Mouse (Mus musculus): ENCODE results near the gene Mgrn1. TPM values are rescaled to one million over a fixed set of nuclear protein-coding genes. Genes with fewer than 3 reads are reported as not detected.

The Mgrn1 gene
- polyA plus RNA-seq, 1 experiment from 2014 or later: 75.6 TPM

- Histone ChIP-seq H3K4me3 (ENCODE audit: low read depth, low read length) (no peak overlapping the region), H3K9ac (replicated peaks; ENCODE audit: low read depth) (no peak overlapping the region), H3K36me3 (ENCODE audit: insufficient read depth, low read length) (peaks cover 32% of the 10 kb centered on the region), H3K4me2 (replicated peaks; ENCODE audit: low read depth, low read length) (no peak overlapping the region), H3K4me1 (ENCODE audit: insufficient read depth, low read depth, low read length) (no peaks in the 10 kb centered on the region), H3K27me3 (replicated peaks; ENCODE audit: insufficient read depth, low read length) (no peaks in the 10 kb centered on the region), H3K27ac (ENCODE audit: low read length) (no peak overlapping the region), H3K9me3 (ENCODE audit: low read length) (no peaks in the 10 kb centered on the region)
- peak; percentile 29 for ATAC-seq
- no peak for TF ChIP-seq CTCF (IDR thresholded peaks at IDR 0.05)
- no peak for TF ChIP-seq EP300 (IDR thresholded peaks at IDR 0.05)
- no peak for DNase-seq (ENCODE audit: low spot score)
- 62% methylated on average over 3 of the region's 3 CpGs for WGBS
Observed at GRCm38 (mm10) chr16:4932429-4932828, 46.4 kb downstream of the Mgrn1 start.

- 96% methylated on average over 31 of the region's 31 CpGs for WGBS
- no peak overlapping the region for H3K4me3 ChIP-seq (ENCODE audit: low read depth, low read length)
- TF ChIP-seq CTCF (IDR thresholded peaks at IDR 0.05) (no peak), EP300 (IDR thresholded peaks at IDR 0.05) (no peak)
- no peak overlapping the region for H3K9ac ChIP-seq (replicated peaks; ENCODE audit: low read depth)
- H3K9me3 ChIP-seq (ENCODE audit: low read length): no peaks in the 10 kb centered on the region
- H3K27me3 ChIP-seq (replicated peaks; ENCODE audit: insufficient read depth, low read length): no peaks in the 10 kb centered on the region
- peaks cover 4% of the 10 kb centered on the region; the same call in 1 of the 2 replicates for H3K4me1 ChIP-seq (ENCODE audit: insufficient read depth, low read depth, low read length)
- ATAC-seq (no peak), DNase-seq (ENCODE audit: low spot score) (no peak)
- H3K27ac ChIP-seq (ENCODE audit: low read length): no peak overlapping the region
- H3K4me2 ChIP-seq (replicated peaks; ENCODE audit: low read depth, low read length): no peak overlapping the region
- H3K36me3 ChIP-seq (ENCODE audit: insufficient read depth, low read length): peaks cover 29% of the 10 kb centered on the region
Observed at GRCm38 (mm10) chr16:4935430-4935829, 49.4 kb downstream of the Mgrn1 start.

- Histone ChIP-seq H3K9ac (replicated peaks; ENCODE audit: low read depth) (no peak overlapping the region), H3K4me3 (ENCODE audit: low read depth, low read length) (no peak overlapping the region), H3K4me2 (replicated peaks; ENCODE audit: low read depth, low read length) (no peak overlapping the region), H3K4me1 (ENCODE audit: insufficient read depth, low read depth, low read length) (peaks cover 4% of the 10 kb centered on the region; the same call in 1 of the 2 replicates), H3K9me3 (ENCODE audit: low read length) (no peaks in the 10 kb centered on the region), H3K27ac (ENCODE audit: low read length) (no peak overlapping the region), H3K36me3 (ENCODE audit: insufficient read depth, low read length) (peaks cover 26% of the 10 kb centered on the region), H3K27me3 (replicated peaks; ENCODE audit: insufficient read depth, low read length) (no peaks in the 10 kb centered on the region)
- no peak for DNase-seq (ENCODE audit: low spot score)
- TF ChIP-seq CTCF (IDR thresholded peaks at IDR 0.05) (no peak), EP300 (IDR thresholded peaks at IDR 0.05) (no peak)
- WGBS: 78% methylated on average over 10 of the region's 10 CpGs
- ATAC-seq: no peak
Observed at GRCm38 (mm10) chr16:4935931-4936703, 50.1 kb downstream of the Mgrn1 start.

GRCm38 (mm10) chr16:4937351-4938190, 51.5 kb downstream of the Mgrn1 start:
- 91% methylated on average over 8 of the region's 8 CpGs for WGBS
- Histone ChIP-seq H3K4me3 (ENCODE audit: low read depth, low read length) (no peak overlapping the region), H3K9ac (replicated peaks; ENCODE audit: low read depth) (no peak overlapping the region), H3K4me1 (ENCODE audit: insufficient read depth, low read depth, low read length) (peaks cover 4% of the 10 kb centered on the region; the same call in 1 of the 2 replicates), H3K36me3 (ENCODE audit: insufficient read depth, low read length) (peaks cover 17% of the 10 kb centered on the region), H3K4me2 (replicated peaks; ENCODE audit: low read depth, low read length) (no peak overlapping the region), H3K9me3 (ENCODE audit: low read length) (no peaks in the 10 kb centered on the region), H3K27me3 (replicated peaks; ENCODE audit: insufficient read depth, low read length) (no peaks in the 10 kb centered on the region), H3K27ac (ENCODE audit: low read length) (no peak overlapping the region)
- ATAC-seq (no peak), DNase-seq (ENCODE audit: low spot score) (no peak)
- TF ChIP-seq CTCF (IDR thresholded peaks at IDR 0.05): no peak
- TF ChIP-seq EP300 (IDR thresholded peaks at IDR 0.05): no peak

- H3K27me3 ChIP-seq (replicated peaks; ENCODE audit: insufficient read depth, low read length): no peaks in the 10 kb centered on the region
- H3K9ac ChIP-seq (replicated peaks; ENCODE audit: low read depth): peak within 1 kb of the TSS; percentile 90
- no peaks in the 10 kb centered on the region for H3K9me3 ChIP-seq (ENCODE audit: low read length)
- peak; percentile 14; the same call in 1 of the 2 replicates for TF ChIP-seq CTCF (IDR thresholded peaks at IDR 0.05)
- TF ChIP-seq EP300 (IDR thresholded peaks at IDR 0.05): no peak
- ATAC-seq (no peak), DNase-seq (ENCODE audit: low spot score) (no peak)
- 0% methylated on average over 2 of the region's 2 CpGs for WGBS
- H3K27ac ChIP-seq (ENCODE audit: low read length): peak within 1 kb of the TSS; percentile 73
- peak within 1 kb of the TSS; percentile 74 for H3K4me3 ChIP-seq (ENCODE audit: low read depth, low read length)
- H3K4me1 ChIP-seq (ENCODE audit: insufficient read depth, low read depth, low read length): peaks cover 4% of the 10 kb centered on the region; the same call in 1 of the 2 replicates
- H3K36me3 ChIP-seq (ENCODE audit: insufficient read depth, low read length): peaks cover 23% of the 10 kb centered on the region
- H3K4me2 ChIP-seq (replicated peaks; ENCODE audit: low read depth, low read length): peak within 1 kb of the TSS; percentile 97
Observed at GRCm38 (mm10) chr16:4938461-4938860, 52.4 kb downstream of the Mgrn1 start, which contains the start of gene Nudt16l1. Gene Nudt16l1, plus strand, starts transcription at chr16:4938761.

- ATAC-seq (peak; percentile 96), DNase-seq (ENCODE audit: low spot score) (peak; percentile 95)
- Histone ChIP-seq H3K27ac (ENCODE audit: low read length) (peak overlapping the region; percentile 73), H3K27me3 (replicated peaks; ENCODE audit: insufficient read depth, low read length) (no peaks in the 10 kb centered on the region), H3K4me1 (ENCODE audit: insufficient read depth, low read depth, low read length) (peaks cover 4% of the 10 kb centered on the region; the same call in 1 of the 2 replicates), H3K9me3 (ENCODE audit: low read length) (no peaks in the 10 kb centered on the region), H3K4me3 (ENCODE audit: low read depth, low read length) (peak overlapping the region; percentile 74), H3K4me2 (replicated peaks; ENCODE audit: low read depth, low read length) (peak overlapping the region; percentile 97), H3K36me3 (ENCODE audit: insufficient read depth, low read length) (peaks cover 24% of the 10 kb centered on the region), H3K9ac (replicated peaks; ENCODE audit: low read depth) (peak overlapping the region; percentile 90)
- WGBS: 0% methylated on average over 28 of the region's 28 CpGs
- TF ChIP-seq CTCF (IDR thresholded peaks at IDR 0.05): no peak
- no peak for TF ChIP-seq EP300 (IDR thresholded peaks at IDR 0.05)
Observed at GRCm38 (mm10) chr16:4938989-4939388, 52.9 kb downstream of the Mgrn1 start.
